Comparison of ENCODE assay signal across 1 mouse cellular context in the genomic region with DNA sequence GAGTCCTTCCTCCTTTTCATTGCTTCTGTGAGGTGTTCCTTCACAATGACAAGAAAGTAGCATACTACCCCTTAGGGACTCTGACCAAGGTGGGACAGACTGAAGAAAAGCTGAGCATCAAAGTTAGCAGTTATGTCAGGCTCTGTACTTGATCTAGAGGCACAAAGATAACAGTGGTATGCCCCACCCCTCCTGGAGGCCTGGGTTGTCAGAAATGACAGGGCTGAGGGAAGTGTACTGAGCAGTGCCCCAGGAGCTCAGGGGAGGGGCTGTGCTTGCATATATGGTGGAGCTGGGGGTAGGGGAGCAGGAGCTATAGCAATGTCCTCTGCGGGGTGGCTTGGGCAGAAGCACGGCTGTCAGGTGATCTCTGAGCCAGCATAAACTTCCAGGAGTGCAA.
TF ChIP-seq lines count a peak whose summit lies in the region.

No protein-coding gene starts in this region.

TF ChIP-seq in MEL, 35 proteins besides CTCF, POLR2A, EP300 and RAD21 (continued from another document):
- TF ChIP-seq RCOR1 (IDR thresholded peaks at IDR 0.05; ENCODE audit: low read depth, low read length) (no peak), ZNF384 (IDR thresholded peaks at IDR 0.05; ENCODE audit: low read depth, low read length) (no peak)
